Mouse (Mus musculus) forebrain, embryonic 16.5 days (tissue): ENCODE measurements around the gene Slx4ip. TPM values are rescaled to one million over a fixed set of nuclear protein-coding genes. Genes with fewer than 3 reads are reported as not detected.

ENCODE experiments used
- ATAC-seq: fragments of 200-750 bp; cut with Nextera tagmentation; 2 replicates; pipeline ENCODE4 v1.8.0; 2017; ENCODE audit warnings: mild to moderate bottlenecking, moderate library complexity
- H3K27ac ChIP-seq: fragments of 300-500 bp; sonication (generic); 2 replicates; pipeline ENCODE4 v1.5.1; 2014; ENCODE audit warnings: low read length, control low read depth
- H3K27me3 ChIP-seq: fragments of 300-500 bp; sonication (generic); replicated peaks from 2 replicates; pipeline ENCODE4 v1.6.1; 2014; ENCODE audit warnings: low read length; ENCODE audit not compliant: control insufficient read depth, insufficient read depth
- H3K36me3 ChIP-seq: fragments of 300-500 bp; sonication (generic); 2 replicates; pipeline ENCODE4 v1.6.1; 2014; ENCODE audit not compliant: control insufficient read depth, insufficient read depth
- H3K4me1 ChIP-seq: fragments of 300-500 bp; sonication (generic); replicated peaks from 2 replicates; pipeline ENCODE4 v1.6.1; 2014; ENCODE audit warnings: low read length; ENCODE audit not compliant: control insufficient read depth, insufficient read depth
- H3K4me2 ChIP-seq: fragments of 300-500 bp; sonication (generic); 2 replicates; pipeline ENCODE4 v1.6.1; 2014; ENCODE audit warnings: mild to moderate bottlenecking, low read length, control low read depth
- H3K4me3 ChIP-seq: fragments of 300-500 bp; sonication (generic); replicated peaks from 2 replicates; pipeline ENCODE4 v1.5.1; 2014; ENCODE audit warnings: mild to moderate bottlenecking, low read length, control low read depth
- H3K9ac ChIP-seq: fragments of 300-500 bp; sonication (generic); replicated peaks from 2 replicates; pipeline ENCODE4 v1.6.1; 2014; ENCODE audit warnings: low read depth, low read length, control low read depth
- H3K9me3 ChIP-seq: fragments of 300-500 bp; sonication (generic); 2 replicates; pipeline ENCODE4 v1.6.1; 2016; ENCODE audit warnings: low read length; ENCODE audit not compliant: control insufficient read depth
- WGBS: fragments of 180-500 bp; shearing (Covaris S2); extraction: QIAGEN DNeasy Blood & Tissue Kit; methylation state at CpG from one replicate; pipeline ENCODE4 v1.1.7; 2014; 5-methylcytosine and 5-hydroxymethylcytosine counted together
- polyA plus RNA-seq: library from polyadenylated mRNA; unstranded; fragments of >200 nt; fragmentation: Nextera tagmentation; extraction: Ambion mirVana; gene quantifications from 2 replicates; pipeline ENCODE4 v1.2.1, GENCODE M21; 2015

Gene Slx4ip
- polyA plus RNA-seq, 1 experiment from 2014 or later, result 12.4 TPM

- no peaks in the 10 kb centered on the region for H3K4me1 ChIP-seq
- H3K9me3 ChIP-seq, result no peaks in the 10 kb centered on the region
- no peak for ATAC-seq
- no peaks in the 10 kb centered on the region for H3K36me3 ChIP-seq
- H3K4me3 ChIP-seq, result no peak overlapping the region
- H3K27me3 ChIP-seq, result no peaks in the 10 kb centered on the region
- H3K27ac ChIP-seq, result no peak overlapping the region
- H3K9ac ChIP-seq, result no peak overlapping the region
- no peak overlapping the region for H3K4me2 ChIP-seq
- WGBS, result 85% methylated on average over 1 of the region's 1 CpGs
Measured at GRCm38 (mm10) chr2:136938249-136938648, 47.2 kb downstream of the Slx4ip start.

- H3K9ac ChIP-seq, result no peak overlapping the region
- no peaks in the 10 kb centered on the region for H3K36me3 ChIP-seq
- H3K4me2 ChIP-seq, result no peak overlapping the region
- no peaks in the 10 kb centered on the region for H3K9me3 ChIP-seq
- H3K4me3 ChIP-seq, result no peak overlapping the region
- no peaks in the 10 kb centered on the region for H3K4me1 ChIP-seq
- no peak overlapping the region for H3K27ac ChIP-seq
- no peaks in the 10 kb centered on the region for H3K27me3 ChIP-seq
- WGBS, result 89% methylated on average over 5 of the region's 5 CpGs
- ATAC-seq, result no peak
Measured at GRCm38 (mm10) chr2:136946297-136946696, 55.3 kb downstream of the Slx4ip start.

GRCm38 (mm10) chr2:136947500-136947899, 56.5 kb downstream of the Slx4ip start:
- WGBS, result 79% methylated on average over 4 of the region's 4 CpGs
- ATAC-seq, result no peak
- Histone ChIP-seq H3K4me2 (no peak overlapping the region), H3K4me1 (no peaks in the 10 kb centered on the region), H3K36me3 (no peaks in the 10 kb centered on the region), H3K4me3 (no peak overlapping the region), H3K9me3 (no peaks in the 10 kb centered on the region), H3K27ac (no peak overlapping the region), H3K9ac (no peak overlapping the region), H3K27me3 (no peaks in the 10 kb centered on the region)

GRCm38 (mm10) chr2:136947937-136948336, 56.9 kb downstream of the Slx4ip start:
- Histone ChIP-seq H3K9me3 (no peaks in the 10 kb centered on the region), H3K27ac (no peak overlapping the region), H3K4me1 (no peaks in the 10 kb centered on the region), H3K4me3 (no peak overlapping the region), H3K4me2 (no peak overlapping the region), H3K36me3 (no peaks in the 10 kb centered on the region), H3K27me3 (no peaks in the 10 kb centered on the region), H3K9ac (no peak overlapping the region)
- ATAC-seq, result no peak
- 56% methylated on average over 5 of the region's 5 CpGs for WGBS

GRCm38 (mm10) chr2:136952238-136952637, 61.2 kb downstream of the Slx4ip start:
- no peak for ATAC-seq
- no peaks in the 10 kb centered on the region for H3K4me1 ChIP-seq
- WGBS, result 68% methylated on average over 1 of the region's 1 CpGs
- no peak overlapping the region for H3K9ac ChIP-seq
- H3K9me3 ChIP-seq, result no peaks in the 10 kb centered on the region
- no peak overlapping the region for H3K4me2 ChIP-seq
- no peaks in the 10 kb centered on the region for H3K27me3 ChIP-seq
- H3K4me3 ChIP-seq, result no peak overlapping the region
- H3K36me3 ChIP-seq, result no peaks in the 10 kb centered on the region
- no peak overlapping the region for H3K27ac ChIP-seq

- Histone ChIP-seq H3K36me3 (no peaks in the 10 kb centered on the region), H3K9ac (no peak overlapping the region), H3K27ac (no peak overlapping the region), H3K4me3 (no peak overlapping the region), H3K27me3 (no peaks in the 10 kb centered on the region), H3K9me3 (no peaks in the 10 kb centered on the region), H3K4me2 (no peak overlapping the region), H3K4me1 (no peaks in the 10 kb centered on the region)
- no peak for ATAC-seq
- WGBS, result 88% methylated on average over 9 of the region's 9 CpGs
Measured at GRCm38 (mm10) chr2:136955726-136956571, 64.9 kb downstream of the Slx4ip start.

- no peaks in the 10 kb centered on the region for H3K4me1 ChIP-seq
- H3K9ac ChIP-seq, result no peak overlapping the region
- H3K27me3 ChIP-seq, result no peaks in the 10 kb centered on the region
- WGBS, result 87% methylated on average over 3 of the region's 3 CpGs
- ATAC-seq, result no peak
- no peak overlapping the region for H3K4me2 ChIP-seq
- H3K36me3 ChIP-seq, result no peaks in the 10 kb centered on the region
- no peaks in the 10 kb centered on the region for H3K9me3 ChIP-seq
- no peak overlapping the region for H3K27ac ChIP-seq
- H3K4me3 ChIP-seq, result no peak overlapping the region
Measured at GRCm38 (mm10) chr2:136958697-136959096, 67.7 kb downstream of the Slx4ip start.

- ATAC-seq, result peak; percentile 52; the same call in 1 of the 2 replicates
- Histone ChIP-seq H3K4me2 (no peak overlapping the region), H3K27ac (no peak overlapping the region)
Measured at GRCm38 (mm10) chr2:136975774-136976173, 84.8 kb downstream of the Slx4ip start.

GRCm38 (mm10) chr2:136979056-136979772, 88.2 kb downstream of the Slx4ip start:
- no peaks in the 10 kb centered on the region for H3K36me3 ChIP-seq

More at GRCm38 (mm10) chr2:136975774-136976173, 84.8 kb downstream of the Slx4ip start:
- H3K4me1 ChIP-seq, result 0 out of 2 replicates have a peak, but pooled peaks cover 1% of the 10 kb centered on the region
- H3K36me3 ChIP-seq, result no peaks in the 10 kb centered on the region
- no peak overlapping the region for H3K4me3 ChIP-seq
- 56% methylated on average over 1 of the region's 1 CpGs for WGBS
- H3K27me3 ChIP-seq, result no peaks in the 10 kb centered on the region
- no peaks in the 10 kb centered on the region for H3K9me3 ChIP-seq
- no peak overlapping the region for H3K9ac ChIP-seq

More at GRCm38 (mm10) chr2:136979056-136979772, 88.2 kb downstream of the Slx4ip start:
- no peak for ATAC-seq
- 79% methylated on average over 6 of the region's 6 CpGs for WGBS
- H3K4me2 ChIP-seq, result no peak overlapping the region
- no peak overlapping the region for H3K4me3 ChIP-seq
- no peak overlapping the region for H3K27ac ChIP-seq
- peaks cover 7% of the 10 kb centered on the region; the same call in 1 of the 2 replicates for H3K4me1 ChIP-seq
- no peaks in the 10 kb centered on the region for H3K9me3 ChIP-seq
- no peaks in the 10 kb centered on the region for H3K27me3 ChIP-seq
- H3K9ac ChIP-seq, result no peak overlapping the region
